Mouse (Mus musculus) frontal cortex, adult 2 months (tissue): ENCODE data around the gene D430019H16Rik. TPM values are rescaled to one million over a fixed set of nuclear protein-coding genes. Genes with fewer than 3 reads are reported as not detected.

Experiments used
- DNase-seq, 2 experiments: peaks; one replicate each; pipeline ENCODE4 v3.0.0; 2022; ENCODE audit warnings: low spot score in 1 of 2; ENCODE audit errors: extremely low spot score in 1 of 2
- polyA plus RNA-seq: library from polyadenylated mRNA; depleted of rRNA; stranded (reverse); fragments of >200 nt; gene quantifications from 2 replicates; pipeline ENCODE4 v1.2.3, GENCODE M21; 2012; rRNA removed

Gene D430019H16Rik
- polyA plus RNA-seq, 1 experiment = 79.3 TPM

- no peak for DNase-seq
These were observed 82.5 kb downstream of the D430019H16Rik start for GRCm38 (mm10) chr12:105535968-105536760.

GRCm38 (mm10) chr12:105537162-105537561, 83.5 kb downstream of the D430019H16Rik start:
- DNase-seq = no peak

DNA sequence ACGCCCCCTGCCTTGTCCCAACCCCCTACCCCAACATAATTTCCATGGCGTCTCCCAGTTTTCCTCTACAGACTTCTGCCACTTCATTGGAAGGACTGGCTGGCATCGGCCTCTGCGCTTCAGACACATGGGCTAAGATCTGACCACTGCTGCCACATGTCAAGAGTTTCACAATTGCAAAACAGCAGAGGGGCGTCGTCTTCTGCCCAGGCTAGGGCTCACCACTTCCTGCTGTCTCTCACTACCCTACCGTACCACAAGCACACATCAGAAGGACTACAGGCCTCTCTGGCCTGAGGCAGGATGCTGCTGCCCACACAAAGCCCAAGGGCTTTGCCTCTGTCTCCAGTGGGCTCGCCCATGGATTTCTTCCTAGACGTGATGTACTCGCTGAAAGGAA, 86.0 kb downstream of the D430019H16Rik start:
- DNase-seq = no peak

GRCm38 (mm10) chr12:105541590-105542402, 88.1 kb downstream of the D430019H16Rik start:
- no peak for DNase-seq

GRCm38 (mm10) chr12:105542513-105542912, 88.9 kb downstream of the D430019H16Rik start:
- DNase-seq = no peak

Other genes with a start within 250 kb of the D430019H16Rik start
- gene Tcl1, start 231.1 kb upstream of the D430019H16Rik start, polyA plus RNA-seq = not detected in 2 replicates
- 6.8 and 10.2 TPM in 2 replicates for gene Tunar, start 120.0 kb upstream of the D430019H16Rik start, polyA plus RNA-seq
- gene Bdkrb2, start 109.4 kb downstream of the D430019H16Rik start, polyA plus RNA-seq = 0.19 and 0.32 TPM in 2 replicates
- not detected in 2 replicates for gene Bdkrb1, start 149.2 kb downstream of the D430019H16Rik start, polyA plus RNA-seq
- 19.4 and 19.9 TPM in 2 replicates for gene Gskip, start 231.0 kb downstream of the D430019H16Rik start, polyA plus RNA-seq
- 34.2 and 37.1 TPM in 2 replicates for gene Atg2b, start 231.4 kb downstream of the D430019H16Rik start, polyA plus RNA-seq